Mouse (Mus musculus) forebrain, embryonic 13.5 days (tissue): ENCODE data around the gene 1600012H06Rik. TPM values are rescaled to one million over a fixed set of nuclear protein-coding genes. Genes with fewer than 3 reads are reported as not detected.
"Not testable (repeated sequence)": the region's sequence is repeated elsewhere in the genome, so short reads cannot be mapped to it uniquely, and the experiment has no call there.

ENCODE experiments used
- ATAC-seq: fragments of 200-750 bp; cut with Nextera tagmentation; 2 replicates; pipeline ENCODE4 v1.8.0; 2017
- H3K27ac ChIP-seq: fragments of 300-500 bp; sonication (generic); 2 replicates; pipeline ENCODE4 v1.5.1; 2015; ENCODE audit warnings: inconsistent platforms, mild to moderate bottlenecking, moderate library complexity
- H3K27me3 ChIP-seq: fragments of 300-500 bp; sonication (generic); 2 replicates; pipeline ENCODE4 v1.6.1; 2015; ENCODE audit warnings: mild to moderate bottlenecking, inconsistent platforms
- H3K36me3 ChIP-seq: fragments of 300-500 bp; sonication (generic); 2 replicates; pipeline ENCODE4 v1.6.1; 2015; ENCODE audit warnings: mild to moderate bottlenecking, inconsistent platforms; ENCODE audit not compliant: poor library complexity, severe bottlenecking
- H3K4me1 ChIP-seq: fragments of 300-500 bp; sonication (generic); 2 replicates; pipeline ENCODE4 v1.6.1; 2015; ENCODE audit warnings: inconsistent platforms
- H3K4me2 ChIP-seq: fragments of 300-500 bp; sonication (generic); 2 replicates; pipeline ENCODE4 v1.6.1; 2015; ENCODE audit warnings: inconsistent platforms, mild to moderate bottlenecking, moderate library complexity
- H3K4me3 ChIP-seq: fragments of 300-500 bp; sonication (generic); 2 replicates; pipeline ENCODE4 v1.5.1; 2015; ENCODE audit warnings: mild to moderate bottlenecking, inconsistent platforms
- H3K9ac ChIP-seq: fragments of 300-500 bp; sonication (generic); 2 replicates; pipeline ENCODE4 v1.6.1; 2015; ENCODE audit warnings: mild to moderate bottlenecking, inconsistent platforms
- H3K9me3 ChIP-seq: fragments of 300-500 bp; sonication (generic); replicated peaks from 2 replicates; pipeline ENCODE4 v1.6.1; 2016; ENCODE audit warnings: inconsistent platforms
- WGBS: fragments of 180-500 bp; shearing (Covaris S2); methylation state at CpG from one replicate; pipeline ENCODE4 v1.1.7; 2015; 5-methylcytosine and 5-hydroxymethylcytosine counted together
- polyA plus RNA-seq: library from polyadenylated mRNA; unstranded; fragments of >200 nt; fragmentation: Nextera tagmentation; extraction: Ambion mirVana; gene quantifications from 2 replicates; pipeline ENCODE4 v1.2.1, GENCODE M21; 2015

1600012H06Rik gene
- polyA plus RNA-seq, 1 experiment from 2014 or later: 28.8 TPM

GRCm38 (mm10) chr17:14992522-14993138 lies 49.6 kb downstream of the 1600012H06Rik start:
- peak; percentile 74 for ATAC-seq
- not testable (repeated sequence) for H3K27ac ChIP-seq, H3K4me3 ChIP-seq, H3K9me3 ChIP-seq, H3K27me3 ChIP-seq, H3K36me3 ChIP-seq, H3K4me1 ChIP-seq, H3K4me2 ChIP-seq, H3K9ac ChIP-seq
- WGBS: no CpG with 5 or more reads among the region's 98 CpGs

- H3K9me3 ChIP-seq, H3K4me2 ChIP-seq, H3K4me3 ChIP-seq, H3K27ac ChIP-seq, H3K36me3 ChIP-seq, H3K4me1 ChIP-seq, H3K27me3 ChIP-seq, H3K9ac ChIP-seq: not testable (repeated sequence)
- peak; percentile 92 for ATAC-seq
- no CpG with 5 or more reads among the region's 47 CpGs for WGBS
Observed at GRCm38 (mm10) chr17:14993139-14993832, 50.3 kb downstream of the 1600012H06Rik start.

- H3K27me3 ChIP-seq, ATAC-seq, H3K9ac ChIP-seq, H3K4me3 ChIP-seq, H3K9me3 ChIP-seq, H3K27ac ChIP-seq, H3K36me3 ChIP-seq, H3K4me2 ChIP-seq, H3K4me1 ChIP-seq: not testable (repeated sequence)
- no CpG with 5 or more reads among the region's 5 CpGs for WGBS
Observed at GRCm38 (mm10) chr17:14994140-14994539, 51.2 kb downstream of the 1600012H06Rik start.

GRCm38 (mm10) chr17:15000047-15000446 lies 57.1 kb downstream of the 1600012H06Rik start:
- not testable (repeated sequence) for H3K4me3 ChIP-seq, H3K4me2 ChIP-seq, H3K36me3 ChIP-seq, H3K4me1 ChIP-seq, H3K9ac ChIP-seq, ATAC-seq, H3K27me3 ChIP-seq, H3K9me3 ChIP-seq, H3K27ac ChIP-seq
- no CpG with 5 or more reads among the region's 4 CpGs for WGBS

- H3K4me1 ChIP-seq, H3K27me3 ChIP-seq, ATAC-seq, H3K27ac ChIP-seq, H3K36me3 ChIP-seq, H3K9ac ChIP-seq, H3K4me2 ChIP-seq, H3K4me3 ChIP-seq, H3K9me3 ChIP-seq: not testable (repeated sequence)
- WGBS: no CpG with 5 or more reads among the region's 3 CpGs
Observed at GRCm38 (mm10) chr17:15009088-15009487, 66.1 kb downstream of the 1600012H06Rik start.

Other genes starting within 250 kb of the 1600012H06Rik start
- 0.22 and 0.37 TPM in 2 replicates for gene Thbs2, start 248.9 kb upstream of the 1600012H06Rik start, polyA plus RNA-seq
- 7.9 and 8.4 TPM in 2 replicates for gene Wdr27, start within 50 bp of the 1600012H06Rik start, polyA plus RNA-seq
- 20.5 and 22.0 TPM in 2 replicates for gene Phf10, start 18.1 kb downstream of the 1600012H06Rik start, polyA plus RNA-seq
- gene 9030025P20Rik, start 35.3 kb downstream of the 1600012H06Rik start, polyA plus RNA-seq: 12.4 and 15.6 TPM in 2 replicates
- gene Gm3417, start 35.6 kb downstream of the 1600012H06Rik start, polyA plus RNA-seq: 1.1 TPM in 1 of 2 replicates, not detected in the other
- gene Gm3435, start 67.0 kb downstream of the 1600012H06Rik start, polyA plus RNA-seq: 10.4 and 10.6 TPM in 2 replicates
- gene Ermard, start 98.0 kb downstream of the 1600012H06Rik start, polyA plus RNA-seq: 92.7 and 94.3 TPM in 2 replicates
- 0.41 TPM in 1 of 2 replicates, not detected in the other for gene Tcte3, start 98.3 kb downstream of the 1600012H06Rik start, polyA plus RNA-seq
- gene Gm3448, start 98.4 kb downstream of the 1600012H06Rik start, polyA plus RNA-seq: 5.6 and 7.0 TPM in 2 replicates